Mouse (Mus musculus): ENCODE data around the gene Matk. TPM values are rescaled to one million over a fixed set of nuclear protein-coding genes. Genes with fewer than 3 reads are reported as not detected.

Matk gene
- total RNA-seq, 2 experiments from 2014 or later, result 0.34 to 0.78 TPM

DNA sequence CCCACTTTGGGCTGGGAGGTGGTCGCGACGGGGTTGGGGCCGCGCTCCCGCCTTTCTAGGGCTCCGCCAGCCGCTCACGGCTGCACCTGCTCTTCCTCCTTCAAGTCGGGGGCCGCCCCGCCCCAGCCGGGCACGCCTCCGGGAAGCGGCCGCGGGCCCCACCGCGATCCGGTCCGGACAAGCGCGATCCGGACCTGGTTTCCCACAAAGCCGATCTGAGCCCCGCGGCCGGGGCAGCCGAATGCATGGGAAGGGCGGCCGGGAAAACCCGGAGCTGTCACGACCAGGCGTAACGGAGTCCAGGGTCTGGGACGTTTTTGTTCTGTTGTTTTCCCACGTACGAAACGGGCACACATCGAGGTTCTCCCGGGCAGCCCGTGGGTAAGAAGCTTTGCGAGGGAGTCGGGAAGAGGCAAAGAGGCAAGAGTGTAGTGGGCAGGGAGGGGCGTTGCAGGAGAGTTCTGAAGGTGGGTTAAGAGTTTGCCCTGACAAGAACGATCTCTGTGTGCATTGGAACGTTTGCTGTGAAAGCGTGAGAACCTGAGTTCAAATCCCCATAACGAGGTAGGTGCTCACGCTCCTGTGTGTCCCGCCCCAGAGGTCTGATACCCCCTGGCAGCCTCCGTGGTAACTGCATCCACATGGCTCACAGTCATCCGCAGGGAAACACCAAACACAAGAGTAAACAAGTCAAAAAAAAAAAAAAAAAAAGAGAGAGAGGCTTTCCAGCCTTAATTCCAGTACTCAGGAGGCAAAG lies 33.1 kb downstream of the Matk start:
- peak; percentile 84 to 89 for DNase-seq (ENCODE audit: low spot score in 2 of 2)

DNA sequence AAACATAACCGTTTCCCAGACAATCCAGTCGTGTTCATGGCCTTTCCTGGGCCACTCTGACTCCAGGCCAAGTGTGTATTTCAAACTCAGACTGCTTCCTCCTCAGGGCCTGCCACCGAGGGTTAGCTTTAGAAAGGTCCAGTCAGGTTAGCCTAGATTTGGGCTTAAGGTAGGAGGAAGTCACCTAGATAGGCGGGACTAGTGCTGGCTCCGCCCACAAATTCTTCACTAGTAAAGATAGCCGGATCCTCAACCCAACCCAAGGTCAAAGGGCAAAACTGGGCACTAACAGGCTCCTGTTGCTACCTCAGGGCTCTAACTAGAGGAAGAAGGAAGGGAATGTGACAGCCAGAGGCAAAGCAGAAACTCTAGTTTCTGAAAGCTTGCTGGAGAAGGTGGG lies 33.9 kb downstream of the Matk start:
- no peak for DNase-seq (ENCODE audit: low spot score in 2 of 2)

GRCm38 (mm10) chr10:81287513-81288157 lies 34.9 kb downstream of the Matk start:
- DNase-seq (ENCODE audit: low spot score in 2 of 2), result no peak

- DNase-seq (ENCODE audit: low spot score in 2 of 2), result no peak
Observed at GRCm38 (mm10) chr10:81288601-81289000, 35.9 kb downstream of the Matk start.

- peak; percentile 50 to 66 for DNase-seq (ENCODE audit: low spot score in 2 of 2)
Observed at GRCm38 (mm10) chr10:81289278-81289677, 36.5 kb downstream of the Matk start.

DNA sequence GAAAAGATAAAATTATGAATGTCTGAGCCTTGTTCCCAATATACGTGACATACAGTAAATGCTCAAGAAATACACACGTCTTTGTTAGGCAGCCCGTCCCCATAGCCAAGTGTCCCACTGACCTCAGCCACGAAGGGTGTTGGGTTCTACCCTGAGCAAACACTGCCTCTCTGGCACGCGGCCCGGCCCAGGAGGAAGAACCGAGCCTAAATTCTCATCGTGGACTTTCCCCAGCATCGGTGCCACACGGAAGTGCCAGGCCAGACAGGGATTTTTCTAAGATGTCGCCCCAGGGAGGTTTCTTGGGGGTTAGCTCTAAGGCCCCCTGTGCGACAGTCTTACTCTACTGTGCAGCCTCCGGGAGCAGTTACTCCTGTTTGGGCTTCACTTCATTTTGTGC lies 37.1 kb downstream of the Matk start:
- no peak for DNase-seq (ENCODE audit: low spot score in 2 of 2)

DNA sequence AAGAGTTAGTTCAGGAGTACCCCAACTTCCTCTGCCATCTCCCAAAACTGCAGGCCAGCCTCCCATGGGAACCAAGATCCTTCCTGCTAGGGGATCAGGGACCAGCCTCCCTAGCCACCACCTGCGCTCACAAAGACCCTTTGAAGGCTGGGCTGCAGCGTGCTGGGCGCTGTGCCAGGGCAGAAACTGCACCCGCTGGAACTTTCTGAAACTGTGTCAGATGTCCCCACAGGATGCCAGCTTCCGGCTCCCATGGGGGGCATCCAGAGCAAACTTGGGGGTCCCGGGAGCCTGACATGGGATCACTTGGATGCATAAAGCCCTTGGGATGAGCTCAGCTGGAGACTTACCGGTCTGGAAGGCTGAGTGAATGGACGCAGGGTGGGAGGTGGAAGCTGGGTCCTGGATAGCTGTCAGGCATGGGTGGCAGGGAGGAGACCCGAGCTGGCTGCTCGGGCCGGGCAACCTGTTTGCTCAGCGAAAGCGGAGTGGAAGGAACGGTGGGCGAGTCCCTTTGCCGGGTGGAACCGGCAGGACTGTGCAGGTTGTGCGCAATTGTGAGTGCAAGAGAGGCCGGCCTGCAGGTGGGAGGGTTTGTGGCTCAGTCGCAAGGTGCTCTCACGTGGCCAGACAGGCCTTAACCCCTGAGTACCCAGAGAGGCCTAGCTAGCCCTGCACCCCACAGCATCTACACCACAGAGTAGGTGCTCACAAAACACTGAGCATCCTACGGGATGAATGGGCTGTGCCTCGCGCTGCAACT lies 38.1 kb downstream of the Matk start:
- no peak for DNase-seq (ENCODE audit: low spot score in 2 of 2)

DNA sequence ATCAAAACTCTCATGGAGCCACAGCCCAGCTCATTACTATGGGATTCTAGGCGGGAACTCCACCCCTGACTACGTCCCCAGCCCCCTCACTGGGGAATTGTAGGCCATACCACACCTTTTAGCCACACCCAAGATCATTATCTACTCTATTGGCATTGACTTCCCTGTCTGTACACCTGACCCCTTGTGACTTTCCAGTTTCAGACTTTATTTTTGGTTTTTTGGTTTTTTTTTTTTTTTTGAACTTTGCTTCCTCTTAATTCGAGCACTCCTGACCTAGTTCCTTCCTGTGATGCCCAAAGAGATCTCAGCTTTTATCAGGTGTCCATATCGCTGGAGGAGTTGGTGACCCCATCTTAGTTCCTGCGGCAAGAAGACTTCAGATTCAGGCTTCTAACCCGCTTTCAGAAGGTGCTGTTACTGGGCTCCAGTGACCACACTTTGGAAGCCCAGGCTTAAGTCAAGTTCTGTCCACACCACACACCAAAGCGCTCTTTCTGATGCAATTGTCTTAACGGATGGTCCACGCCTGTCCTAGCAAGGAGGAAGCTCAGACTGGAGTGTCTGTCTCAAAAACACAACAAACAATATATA lies 38.9 kb downstream of the Matk start, which contains the start of gene Tjp3:
Gene Tjp3 (minus strand): TSS at position 71 of the 594 bp plus-strand sequence.
- no peak for DNase-seq (ENCODE audit: low spot score in 2 of 2)

DNA sequence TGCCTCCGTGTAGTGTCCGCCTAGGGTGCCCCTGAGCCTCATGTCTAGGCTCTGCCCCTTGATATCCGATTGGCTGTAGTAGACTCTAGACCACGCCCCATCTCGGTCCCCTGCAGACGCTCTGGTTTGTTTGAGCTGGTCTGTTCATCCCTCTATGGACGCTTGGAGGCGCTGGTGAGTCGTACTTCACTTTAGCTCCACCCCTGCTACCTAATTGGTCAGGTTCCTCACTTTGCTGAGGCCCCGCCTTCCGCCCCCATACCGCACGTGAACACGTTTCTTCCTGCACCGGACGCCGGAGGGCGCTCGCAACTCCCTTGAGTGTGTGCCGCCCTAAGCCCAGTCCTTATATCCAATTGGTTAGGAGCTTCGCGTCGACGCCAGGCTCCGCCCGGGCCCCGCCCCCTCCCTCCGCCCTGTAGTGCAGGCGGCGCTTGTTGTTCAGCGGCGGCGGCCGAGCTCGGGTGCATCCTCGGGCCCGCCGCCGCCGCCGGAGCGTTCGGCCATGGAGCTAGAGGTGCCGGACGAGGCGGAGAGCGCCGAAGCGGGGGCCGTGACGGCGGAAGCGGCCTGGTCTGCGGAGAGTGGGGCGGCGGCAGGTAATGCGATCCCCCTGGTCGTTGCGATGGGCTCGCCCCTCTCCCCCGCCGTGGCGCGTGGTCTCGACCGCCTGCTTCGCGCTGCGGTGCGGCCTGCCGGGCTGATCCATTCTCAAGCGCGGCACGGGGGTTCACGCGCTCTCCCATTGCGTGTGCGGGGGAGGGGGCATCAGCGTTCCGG lies 40.0 kb downstream of the Matk start, which contains the start of gene Pip5k1c:
Gene Pip5k1c (plus strand): TSS at position 410 of the 780 bp plus-strand sequence.
- peak; percentile 97 to 98 for DNase-seq (ENCODE audit: low spot score in 2 of 2)

DNA sequence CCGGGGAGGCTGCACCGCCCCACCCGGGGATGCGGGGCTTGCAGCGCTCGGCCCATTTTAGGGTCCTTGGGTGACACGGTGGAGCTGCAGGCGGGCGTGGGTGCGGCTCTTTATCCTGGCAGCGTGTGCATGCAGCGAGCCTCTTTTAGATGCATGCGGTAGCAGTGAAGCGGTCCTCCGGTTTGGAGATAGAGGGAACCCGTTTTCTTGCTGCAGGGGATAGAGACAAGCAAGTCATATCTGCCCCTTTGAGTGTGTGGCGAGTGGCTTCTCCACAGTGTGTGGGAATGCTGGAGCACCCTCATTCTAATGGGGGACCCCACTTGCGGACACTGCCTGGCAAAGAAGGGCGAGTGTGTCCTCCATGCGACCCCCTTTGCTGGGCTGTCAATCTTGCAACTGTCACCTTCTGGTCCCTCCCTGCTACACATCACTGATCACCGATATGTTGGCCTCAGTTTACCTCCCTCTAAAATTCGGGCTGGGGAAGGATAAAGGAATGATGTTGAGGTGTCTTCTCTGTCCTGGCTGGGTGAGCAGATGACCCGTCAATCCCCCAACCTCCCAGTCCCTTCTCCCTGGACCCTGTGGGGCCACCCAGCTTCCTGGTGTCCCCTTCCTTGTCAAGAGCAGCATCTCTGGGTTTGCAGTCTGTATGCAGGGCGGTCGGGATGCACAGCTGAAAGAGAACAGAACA lies 40.7 kb downstream of the Matk start:
- DNase-seq (ENCODE audit: low spot score in 2 of 2), result no peak

GRCm38 (mm10) chr10:81294442-81294841 lies 41.7 kb downstream of the Matk start:
- no peak for DNase-seq (ENCODE audit: low spot score in 2 of 2)

DNA sequence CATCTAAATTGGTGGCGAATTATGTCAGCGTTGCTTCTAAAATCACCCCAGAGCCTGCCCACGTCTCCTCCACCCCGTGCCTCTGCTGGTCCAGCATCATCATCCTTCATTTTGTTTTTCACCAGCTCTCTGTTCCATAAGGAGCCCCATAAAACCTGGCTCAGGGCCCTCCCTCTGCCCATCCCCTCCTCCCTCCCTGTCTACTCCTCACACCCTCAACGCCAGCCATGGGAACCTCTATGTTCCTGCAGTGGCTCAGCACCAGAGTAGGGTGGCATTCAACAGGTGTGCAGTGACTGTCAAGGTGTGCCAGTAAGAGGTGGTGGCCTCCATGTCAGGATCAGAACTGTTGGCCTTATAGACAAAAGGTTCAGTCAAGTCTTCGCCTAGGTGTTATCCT lies 42.5 kb downstream of the Matk start:
- DNase-seq (ENCODE audit: low spot score in 2 of 2), result no peak

- DNase-seq (ENCODE audit: low spot score in 2 of 2), result no peak
Observed at GRCm38 (mm10) chr10:81297246-81297645, 44.5 kb downstream of the Matk start.

- no peak for DNase-seq (ENCODE audit: low spot score in 2 of 2)
Observed at GRCm38 (mm10) chr10:81297845-81298244, 45.1 kb downstream of the Matk start.

- DNase-seq (ENCODE audit: low spot score in 2 of 2), result no peak
Observed at GRCm38 (mm10) chr10:81298369-81299100, 45.8 kb downstream of the Matk start.

DNA sequence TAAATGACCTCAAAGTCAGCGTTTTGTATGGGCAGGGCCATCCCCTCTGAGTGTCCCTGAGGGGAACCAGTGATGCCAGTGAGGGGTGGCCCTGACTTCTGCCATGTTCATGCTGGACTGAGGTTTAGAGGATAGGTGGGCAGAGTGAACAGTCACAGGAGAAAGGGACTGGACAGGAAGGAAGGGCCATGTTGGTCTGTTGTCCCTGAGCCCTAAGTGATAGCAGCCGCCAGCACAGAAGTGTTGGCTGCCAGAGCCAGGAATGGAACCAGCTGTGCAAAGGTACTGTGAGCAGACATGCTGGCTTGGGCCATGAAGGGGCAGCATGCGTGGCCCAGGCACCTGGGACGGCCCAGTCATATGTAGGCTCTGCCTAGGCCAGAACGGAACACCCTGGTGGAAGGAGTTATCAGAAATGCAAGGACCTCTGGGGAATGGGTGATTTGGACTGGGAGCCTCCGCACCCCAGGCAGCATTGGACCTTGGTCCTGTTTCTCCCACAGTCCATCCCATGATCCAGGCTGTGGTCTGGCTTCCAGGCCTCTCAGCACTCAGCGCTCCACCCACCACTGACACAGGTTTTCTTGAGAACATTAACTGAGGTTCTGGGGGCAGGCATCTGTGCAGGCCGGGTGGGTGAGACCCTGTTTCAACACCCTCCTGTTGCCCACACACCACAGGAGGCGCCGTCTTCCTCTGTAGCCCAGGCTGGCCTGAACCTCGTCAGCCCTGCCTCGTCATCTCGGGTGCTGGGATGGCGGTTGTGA lies 47.0 kb downstream of the Matk start:
- no peak for DNase-seq (ENCODE audit: low spot score in 2 of 2)

- no peak for DNase-seq (ENCODE audit: low spot score in 2 of 2)
Observed at GRCm38 (mm10) chr10:81300352-81300907, 47.7 kb downstream of the Matk start.

GRCm38 (mm10) chr10:81301321-81301720 lies 48.6 kb downstream of the Matk start:
- no peak for DNase-seq (ENCODE audit: low spot score in 2 of 2)
